Mouse (Mus musculus): ENCODE measurements around the gene Hoxd4.
A peak's percentile ranks its signal among the peaks of the same experiment; 100 is the strongest.

The Hoxd4 gene

DNA sequence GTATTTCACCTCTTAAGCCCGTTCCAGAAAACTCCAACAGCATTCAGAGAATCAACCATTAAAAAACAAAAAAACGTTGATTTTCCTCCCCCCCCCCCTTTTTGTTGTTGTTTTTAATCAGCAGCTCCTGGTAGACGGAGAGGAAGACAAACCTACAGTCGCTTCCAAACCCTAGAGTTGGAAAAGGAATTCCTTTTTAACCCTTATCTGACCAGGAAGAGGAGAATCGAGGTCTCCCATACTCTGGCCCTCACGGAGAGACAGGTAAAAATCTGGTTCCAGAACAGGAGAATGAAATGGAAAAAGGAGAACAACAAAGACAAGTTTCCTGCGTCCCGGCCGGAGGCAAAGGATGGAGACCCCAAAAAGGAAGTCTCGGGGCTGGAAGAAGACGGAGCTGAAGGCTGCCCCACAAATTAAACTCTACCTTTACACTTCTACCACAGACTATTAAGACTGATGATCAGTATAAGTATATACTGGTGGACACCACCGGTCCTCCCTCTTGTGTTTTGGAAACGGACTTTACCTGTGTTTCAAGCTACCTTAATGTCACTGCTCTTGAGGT is 5.3 kb upstream of the Hoxd4 start:
- no peak for DNase-seq (ENCODE audit: low spot score)

DNA sequence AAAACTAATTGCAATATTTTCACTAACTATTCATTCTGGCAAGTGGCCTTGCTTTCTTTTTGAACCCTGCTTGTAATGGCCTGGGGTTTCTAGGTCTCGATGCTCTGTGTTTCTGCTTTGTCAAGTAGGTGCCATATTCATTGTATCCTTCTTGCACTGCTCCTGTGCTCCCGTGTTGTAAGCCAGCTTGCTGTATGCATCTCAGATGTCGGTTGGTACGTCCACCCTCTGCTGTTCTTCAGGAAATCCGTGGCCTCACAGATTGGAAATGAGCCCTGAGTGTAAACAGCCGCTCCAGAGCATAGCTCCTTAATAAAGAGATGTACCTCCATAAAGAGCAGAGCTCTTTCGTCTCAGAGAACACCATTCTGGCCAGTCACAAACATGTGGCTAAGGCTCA is 4.1 kb upstream of the Hoxd4 start:
- DNase-seq (ENCODE audit: low spot score): no peak

DNA sequence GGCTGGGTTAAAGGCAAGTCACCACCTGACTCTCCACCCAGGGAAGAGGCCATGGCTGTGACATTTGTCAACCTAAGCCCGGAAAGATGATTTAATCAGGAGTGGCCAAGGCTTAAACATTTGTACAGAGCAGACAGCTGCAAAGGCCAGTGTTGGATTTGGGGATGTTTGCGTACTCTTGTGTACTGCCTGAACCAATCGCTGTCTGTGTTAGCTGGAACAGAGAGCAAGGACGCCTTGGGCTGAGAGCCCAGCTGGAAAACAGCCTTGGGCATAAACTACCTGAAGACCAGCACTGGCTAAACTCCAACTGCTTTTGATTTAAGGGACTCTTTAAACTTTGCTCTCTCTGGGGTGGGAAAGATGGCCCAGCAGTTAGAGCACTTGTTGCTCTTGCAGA is 3.1 kb upstream of the Hoxd4 start:
- DNase-seq (ENCODE audit: low spot score): no peak

DNA sequence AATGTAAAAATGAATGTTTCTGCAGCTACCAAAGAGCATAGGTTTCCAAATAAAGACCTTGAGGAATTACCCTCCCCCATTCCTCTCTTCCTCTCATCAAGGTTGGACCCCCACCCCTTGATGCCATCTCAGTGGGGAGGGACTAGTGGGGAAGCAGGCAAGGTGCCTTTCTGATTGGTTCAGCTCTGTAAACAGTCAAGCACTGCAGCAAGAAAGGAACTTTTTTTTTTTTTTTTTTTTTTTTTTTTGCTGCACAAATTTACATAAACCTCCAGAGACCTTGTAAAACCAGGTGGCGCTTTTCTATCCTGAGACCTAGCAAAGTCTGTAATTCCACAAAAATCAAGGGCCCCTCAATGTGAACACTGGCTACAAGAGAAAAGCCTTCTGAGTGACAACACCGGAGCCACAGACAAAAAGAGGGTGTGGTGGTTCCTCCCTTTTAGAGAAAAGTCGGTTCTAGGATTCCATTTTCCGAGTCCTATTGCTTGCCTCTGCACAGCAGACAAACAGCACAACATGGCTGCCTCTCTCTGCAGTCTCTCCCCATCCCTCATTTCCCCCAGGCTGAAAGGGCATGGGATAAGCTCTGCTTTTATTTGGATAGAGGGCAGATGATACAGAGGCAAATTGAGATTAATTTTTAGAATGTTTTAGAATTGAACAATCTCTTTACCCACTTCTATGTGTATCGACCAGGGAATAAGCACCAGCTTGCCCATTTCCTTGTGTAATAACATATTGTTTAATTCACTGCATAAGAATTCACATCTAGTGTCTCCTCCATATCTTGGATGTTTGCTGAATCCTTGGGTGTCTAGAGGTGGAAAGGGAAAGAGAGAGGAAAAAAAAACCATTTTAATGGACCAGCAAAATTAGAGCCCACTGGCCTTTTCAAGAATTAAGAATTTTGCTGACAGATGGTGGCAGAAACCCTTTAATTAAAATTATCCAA is 2.0 kb upstream of the Hoxd4 start:
- no peak for DNase-seq (ENCODE audit: low spot score)

DNA sequence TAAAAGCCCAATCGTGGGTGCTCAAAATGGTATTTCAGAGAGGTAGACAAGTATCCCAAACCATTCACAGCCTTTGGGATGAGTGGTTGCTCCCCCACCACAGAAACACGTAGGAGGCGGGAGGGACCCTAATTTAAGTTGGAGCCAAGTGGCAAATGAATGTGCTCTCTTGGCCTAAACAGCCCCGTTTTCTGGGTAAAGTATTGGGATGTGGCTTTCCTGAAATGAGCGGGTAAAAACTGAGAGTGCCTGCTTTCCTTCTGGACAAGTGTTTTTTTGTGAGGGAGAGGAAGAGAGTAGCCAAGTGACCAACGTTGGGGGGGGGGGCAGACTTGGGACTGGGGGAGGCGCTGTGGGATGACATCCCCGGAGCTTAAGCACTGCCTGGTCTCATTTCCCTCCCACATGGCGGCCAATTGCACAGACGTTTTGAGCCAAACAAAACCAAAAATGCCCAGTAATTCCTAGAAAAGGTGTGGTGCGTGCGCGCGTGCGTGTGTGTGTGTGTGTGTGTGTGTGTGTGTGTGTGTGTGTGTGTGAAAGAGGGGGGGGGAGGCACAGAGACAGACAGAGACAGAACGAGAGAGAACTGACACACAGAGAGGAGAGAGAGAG is 693 bp upstream of the Hoxd4 start:
- DNase-seq (ENCODE audit: low spot score): no peak

DNA sequence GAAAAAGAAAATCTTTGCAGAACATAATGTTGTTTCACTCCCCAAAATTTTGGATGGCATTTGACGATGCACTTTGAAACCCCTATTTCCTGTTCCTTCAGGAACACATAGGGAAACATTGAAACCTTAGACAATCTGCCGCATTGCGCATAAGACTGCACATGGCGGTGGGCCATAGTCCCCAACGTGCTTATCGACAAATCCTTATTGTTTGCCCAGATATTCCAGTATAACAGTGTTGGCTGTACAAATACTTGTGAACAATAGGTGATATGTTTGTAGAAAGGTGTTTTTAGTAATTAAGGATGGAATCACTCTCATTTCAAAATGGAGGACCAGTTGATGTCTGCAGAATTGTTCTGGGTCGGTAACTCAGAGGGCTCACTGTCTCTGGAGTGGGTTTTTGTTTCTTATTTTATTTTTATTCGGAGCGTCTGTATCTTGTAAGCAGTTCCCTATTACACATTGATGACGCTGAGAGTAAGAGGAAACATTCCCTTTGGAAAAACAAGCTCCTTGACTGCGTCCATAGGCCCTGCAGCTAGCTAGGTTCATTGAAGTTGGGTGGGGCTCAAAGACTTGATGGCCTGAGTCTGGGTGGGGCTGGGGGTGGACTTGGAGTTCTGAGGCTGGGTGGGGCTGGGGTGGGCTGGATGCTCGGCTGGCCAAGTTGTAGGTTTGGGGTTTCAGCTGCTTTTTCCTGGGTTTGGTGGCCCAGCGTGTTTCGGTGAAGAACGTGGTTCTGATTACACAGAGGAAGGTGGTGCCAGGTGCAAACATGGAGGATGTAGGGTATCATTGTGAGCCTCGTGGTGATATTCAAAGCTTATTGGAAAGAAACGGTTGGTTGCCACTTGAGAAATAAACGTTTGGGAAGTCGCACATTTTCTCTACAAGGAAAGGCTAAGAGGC is 1.8 kb downstream of the Hoxd4 start:
- DNase-seq (ENCODE audit: low spot score): no peak

DNA sequence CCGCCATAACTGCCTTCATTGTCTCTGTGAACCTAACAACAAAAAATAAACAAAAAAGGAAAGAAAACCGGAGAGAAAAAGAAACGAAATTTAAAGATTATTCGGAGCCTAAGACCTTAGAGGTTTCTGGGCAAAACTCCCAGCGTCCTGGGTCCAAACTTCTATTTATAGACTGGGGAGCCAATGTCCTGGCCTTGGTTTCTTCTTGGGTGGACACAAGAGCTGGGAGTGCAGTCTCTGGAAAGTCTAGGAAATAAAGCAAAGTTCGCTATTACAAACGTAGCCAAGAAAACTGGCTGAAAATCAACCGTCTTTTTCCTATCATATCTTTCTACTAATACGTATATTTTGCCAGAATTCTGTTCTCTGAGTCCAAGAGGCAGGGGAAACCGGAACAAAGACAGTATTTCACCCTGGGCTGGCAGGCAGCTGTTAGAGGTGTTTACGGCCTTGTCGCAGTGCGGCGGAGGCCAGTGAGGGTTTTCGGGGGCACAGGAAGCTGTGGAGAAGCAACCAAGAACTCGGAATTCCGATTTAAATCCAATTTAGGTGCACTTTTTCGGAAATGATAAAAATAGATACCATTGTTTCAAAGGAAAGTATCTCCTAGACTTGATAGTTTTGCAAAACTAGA is 2.5 kb downstream of the Hoxd4 start:
- DNase-seq (ENCODE audit: low spot score): no peak

DNA sequence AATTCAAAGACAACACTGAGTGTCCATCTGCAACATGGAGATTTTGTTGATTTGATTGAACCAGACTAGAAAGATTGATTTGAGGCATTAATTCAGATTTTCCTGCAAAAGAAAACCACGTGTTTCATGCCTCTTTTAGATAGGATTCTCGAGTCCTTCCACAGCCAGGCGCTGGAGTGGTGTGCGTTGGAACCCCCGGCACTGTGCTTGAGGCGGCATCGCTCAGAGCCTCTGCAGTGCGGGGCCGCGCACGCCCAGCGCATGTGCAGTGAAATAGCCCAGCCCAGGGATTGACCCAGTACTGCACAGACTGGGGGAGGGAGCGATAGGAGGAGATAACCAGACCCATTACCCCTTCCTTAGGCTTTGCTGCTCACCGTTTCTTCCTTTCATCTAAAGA is 3.2 kb downstream of the Hoxd4 start:
- DNase-seq (ENCODE audit: low spot score): no peak

DNA sequence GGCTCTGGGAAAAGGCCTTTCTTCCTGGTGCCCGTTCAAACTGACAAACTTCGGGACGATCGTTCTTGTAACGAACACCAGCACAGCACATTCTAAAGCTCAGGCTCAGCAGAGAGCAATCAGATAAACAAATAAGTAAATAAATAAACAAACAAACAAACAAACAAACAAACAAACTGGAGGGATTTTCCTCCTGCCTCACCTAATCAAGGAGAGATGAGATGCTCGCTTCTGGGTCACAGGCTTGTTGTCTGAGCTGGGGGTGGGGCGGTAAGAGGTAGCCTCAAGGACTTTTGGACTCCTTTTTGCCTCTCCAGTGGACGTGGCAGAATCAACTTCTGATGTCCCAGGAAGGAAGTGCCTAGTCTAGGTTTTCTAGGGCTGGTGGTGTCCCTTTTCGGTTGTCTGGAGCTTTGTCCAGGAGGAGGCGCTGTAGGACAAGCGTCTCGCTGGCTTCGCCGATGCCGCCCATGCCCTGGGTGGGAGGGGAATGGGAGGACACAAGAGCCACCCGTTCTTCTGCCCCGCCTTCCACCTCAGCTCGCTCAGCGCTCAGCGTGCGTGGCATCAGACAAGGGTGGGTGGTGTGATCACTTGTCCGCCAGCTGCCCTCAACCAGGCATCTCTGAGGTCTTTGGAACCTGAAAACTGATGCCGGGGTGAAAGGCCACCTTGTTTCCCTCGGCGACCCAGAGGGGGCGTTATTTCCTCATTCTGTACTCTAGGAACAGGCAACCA is 3.9 kb downstream of the Hoxd4 start:
- DNase-seq (ENCODE audit: low spot score): peak; percentile 74

DNA sequence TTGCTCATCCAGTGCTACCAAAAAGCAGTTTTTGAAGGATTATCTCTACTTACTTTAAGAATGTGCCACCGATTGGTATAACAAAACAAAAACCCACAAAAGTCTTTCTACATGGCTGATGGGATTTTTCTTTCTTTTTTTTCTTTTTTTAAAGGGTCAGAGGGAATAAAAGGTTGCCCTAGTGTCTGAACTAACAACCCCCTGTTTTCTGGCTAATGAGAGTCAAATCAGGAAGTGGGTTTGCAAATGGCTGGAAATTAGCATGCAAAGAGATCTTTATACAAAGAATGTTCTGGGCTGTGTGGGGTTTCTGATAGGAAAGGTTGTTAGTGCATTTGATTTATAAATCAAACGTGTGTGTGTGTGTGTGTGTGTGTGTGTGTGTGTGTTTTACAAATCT is 8.7 kb downstream of the Hoxd4 start:
- no peak for DNase-seq (ENCODE audit: low spot score)

DNA sequence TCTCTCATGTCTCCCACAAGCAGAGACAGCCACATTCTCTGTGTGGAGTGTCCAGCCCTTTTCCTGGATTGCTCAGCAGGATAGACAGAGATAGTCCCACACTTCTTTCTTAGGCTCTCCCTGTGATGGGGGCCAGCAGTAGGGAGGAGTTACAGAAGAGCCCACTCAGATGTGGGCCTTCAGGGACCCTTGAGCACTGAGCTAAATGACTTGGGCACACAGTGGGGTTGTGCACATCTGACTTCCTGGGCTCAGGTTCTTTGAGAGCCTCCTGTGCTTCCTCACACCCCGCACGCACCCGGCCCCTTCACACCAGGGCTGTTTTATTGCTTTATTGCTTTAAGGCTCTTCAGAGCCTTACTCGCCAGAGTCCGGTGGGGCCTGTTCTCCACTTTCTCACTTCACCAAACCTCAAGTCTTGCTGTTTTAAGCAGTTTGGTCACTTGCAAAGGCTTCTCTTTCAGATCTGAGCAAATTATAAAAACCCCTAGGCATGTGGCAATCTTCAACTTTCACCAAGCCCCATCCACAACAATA is 9.3 kb downstream of the Hoxd4 start:
- no peak for DNase-seq (ENCODE audit: low spot score)

DNA sequence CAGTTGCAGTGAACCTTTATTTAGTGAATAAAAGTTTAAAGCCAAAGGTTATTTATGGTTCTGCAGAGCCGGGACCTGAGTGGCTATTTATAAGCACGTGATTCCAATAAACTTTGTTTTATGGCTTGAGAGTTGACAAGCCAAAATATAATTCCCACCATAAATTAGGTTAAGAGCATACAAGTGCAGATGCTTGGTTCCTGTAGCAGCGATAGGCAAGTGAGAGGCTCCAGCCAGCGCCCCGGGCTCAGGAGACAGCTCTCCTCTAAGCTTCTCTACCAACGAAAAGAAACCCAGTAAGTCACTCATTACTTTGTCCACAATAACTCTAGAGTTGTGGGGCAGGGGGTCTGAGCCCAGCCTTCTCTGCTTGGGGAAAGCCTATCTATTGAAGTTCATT is 10.2 kb downstream of the Hoxd4 start:
- no peak for DNase-seq (ENCODE audit: low spot score)

DNA sequence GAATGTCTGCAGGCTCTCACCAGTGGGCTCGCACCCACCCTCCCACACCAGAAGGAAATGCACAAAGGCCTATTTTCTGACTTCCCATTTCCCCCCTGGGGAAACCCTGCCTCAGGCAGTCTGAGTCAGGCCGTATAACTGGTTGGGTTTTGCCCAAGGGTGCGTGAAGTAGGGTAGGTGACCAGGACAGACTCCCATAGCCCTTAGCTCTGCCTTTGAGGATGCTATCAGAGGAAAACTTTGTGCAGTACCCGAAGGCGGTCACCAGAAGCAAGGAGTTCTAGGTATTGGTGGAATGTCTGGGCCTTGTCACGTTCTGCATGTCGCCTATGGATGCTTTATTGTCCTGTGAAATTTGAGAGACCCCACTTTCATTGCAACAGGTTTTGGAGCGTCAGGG is 11.2 kb downstream of the Hoxd4 start:
- DNase-seq (ENCODE audit: low spot score): no peak

DNA sequence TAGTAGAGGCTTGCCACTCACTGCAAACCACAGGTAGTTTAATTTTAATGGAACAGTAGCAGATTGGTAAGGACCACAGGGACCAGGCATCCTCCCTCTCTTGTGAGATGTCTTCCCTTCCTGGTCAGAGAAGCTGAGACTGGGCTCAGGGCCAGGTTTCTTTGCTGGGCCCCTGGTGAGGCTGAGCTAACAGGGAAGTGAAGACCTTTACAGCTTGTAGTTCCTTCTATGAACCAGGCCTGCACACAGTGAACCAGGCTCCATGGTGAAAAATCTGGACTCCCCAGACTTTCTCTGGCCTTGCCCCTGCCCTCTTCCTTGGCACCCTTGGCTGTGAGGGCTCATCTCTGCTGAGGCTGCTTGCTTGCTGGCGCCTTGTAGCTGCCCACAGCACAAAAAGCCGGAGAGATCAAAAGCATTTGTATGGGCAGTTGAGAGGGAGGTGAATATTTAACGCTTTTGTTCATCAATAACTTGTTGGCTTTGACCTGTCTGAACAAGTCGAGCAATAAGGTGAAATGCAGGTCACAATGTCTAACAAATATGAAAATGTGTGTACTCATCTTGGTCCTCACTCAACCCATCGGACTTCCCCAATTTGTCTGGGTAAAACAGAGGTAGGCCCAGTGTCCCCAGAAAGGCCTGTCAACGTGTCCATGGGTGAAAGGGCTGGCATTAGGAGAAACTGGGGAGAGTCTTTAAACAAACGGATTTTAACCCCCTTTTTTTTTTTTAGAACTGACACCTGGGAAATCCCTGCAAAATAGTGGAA is 12.7 kb downstream of the Hoxd4 start:
- no peak for DNase-seq (ENCODE audit: low spot score)

DNA sequence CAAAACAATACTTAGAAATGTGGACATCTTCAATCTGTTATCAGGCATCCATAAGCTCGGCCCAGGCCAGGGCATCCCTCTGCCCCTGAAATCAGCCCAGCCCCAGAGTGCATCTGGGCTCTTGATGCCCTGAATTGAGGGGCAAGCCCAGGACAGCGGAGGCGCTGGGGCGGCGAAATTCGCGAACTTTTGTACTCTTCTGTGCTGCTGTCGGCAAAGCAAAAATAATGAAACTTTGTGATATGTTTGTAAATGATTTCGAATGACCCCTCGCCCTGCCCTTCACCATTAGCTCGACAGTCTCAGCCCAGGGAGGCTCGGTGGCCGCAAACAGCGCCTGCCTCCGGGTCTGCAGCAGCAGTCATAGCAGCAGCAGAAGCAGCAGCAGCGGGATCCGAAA is 13.4 kb downstream of the Hoxd4 start:
- DNase-seq (ENCODE audit: low spot score): no peak

DNA sequence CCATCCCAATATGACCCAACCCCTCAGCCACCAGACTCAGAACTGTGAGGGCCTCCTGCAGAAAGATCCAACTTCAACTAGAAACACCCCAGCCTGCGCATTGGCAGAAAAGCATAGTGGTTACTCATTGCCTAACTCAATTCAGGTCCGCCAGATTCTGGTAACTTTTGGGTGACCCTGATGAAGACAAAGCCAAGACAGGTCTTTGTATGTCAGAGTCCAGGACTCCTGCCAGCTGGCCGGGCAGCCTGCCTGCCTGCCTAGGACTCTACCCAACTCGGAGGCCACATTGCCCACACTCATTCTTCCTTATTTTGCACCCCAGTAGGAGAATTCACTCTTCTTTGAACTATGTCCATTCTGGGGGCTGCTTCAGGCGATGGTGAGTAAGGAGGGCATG is 14.8 kb downstream of the Hoxd4 start, which contains the start of gene Gm28230:
Gene Gm28230 (plus strand): TSS at position 178 of the 400 bp plus-strand sequence.
- no peak for DNase-seq (ENCODE audit: low spot score)

DNA sequence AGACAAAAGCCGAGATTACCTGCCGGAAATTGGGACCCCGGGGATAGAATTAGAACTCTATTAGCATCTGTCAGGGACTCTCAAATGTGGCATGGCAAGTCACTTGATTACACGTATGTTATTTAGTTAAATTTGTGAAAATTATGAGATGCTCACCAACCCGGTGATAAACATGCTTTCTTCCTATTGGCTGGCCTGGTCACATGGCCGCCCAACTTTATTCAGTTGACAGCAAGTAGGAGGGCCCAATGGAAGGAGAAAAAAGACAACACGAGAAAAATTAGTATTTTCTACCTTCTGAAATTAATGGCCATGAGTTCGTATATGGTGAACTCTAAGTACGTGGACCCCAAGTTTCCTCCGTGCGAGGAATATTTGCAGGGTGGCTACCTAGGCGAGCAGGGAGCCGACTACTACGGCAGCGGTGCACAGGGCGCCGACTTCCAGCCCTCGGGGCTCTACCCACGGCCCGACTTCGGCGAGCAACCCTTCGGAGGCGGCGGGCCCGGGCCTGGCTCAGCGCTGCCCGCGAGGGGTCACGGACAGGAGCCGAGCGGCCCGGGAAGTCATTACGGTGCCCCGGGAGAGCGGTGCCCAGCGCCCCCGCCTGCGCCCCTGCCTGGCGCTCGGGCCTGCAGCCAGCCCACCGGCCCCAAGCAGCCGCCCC is 15.4 kb downstream of the Hoxd4 start:
- no peak for DNase-seq (ENCODE audit: low spot score)

DNA sequence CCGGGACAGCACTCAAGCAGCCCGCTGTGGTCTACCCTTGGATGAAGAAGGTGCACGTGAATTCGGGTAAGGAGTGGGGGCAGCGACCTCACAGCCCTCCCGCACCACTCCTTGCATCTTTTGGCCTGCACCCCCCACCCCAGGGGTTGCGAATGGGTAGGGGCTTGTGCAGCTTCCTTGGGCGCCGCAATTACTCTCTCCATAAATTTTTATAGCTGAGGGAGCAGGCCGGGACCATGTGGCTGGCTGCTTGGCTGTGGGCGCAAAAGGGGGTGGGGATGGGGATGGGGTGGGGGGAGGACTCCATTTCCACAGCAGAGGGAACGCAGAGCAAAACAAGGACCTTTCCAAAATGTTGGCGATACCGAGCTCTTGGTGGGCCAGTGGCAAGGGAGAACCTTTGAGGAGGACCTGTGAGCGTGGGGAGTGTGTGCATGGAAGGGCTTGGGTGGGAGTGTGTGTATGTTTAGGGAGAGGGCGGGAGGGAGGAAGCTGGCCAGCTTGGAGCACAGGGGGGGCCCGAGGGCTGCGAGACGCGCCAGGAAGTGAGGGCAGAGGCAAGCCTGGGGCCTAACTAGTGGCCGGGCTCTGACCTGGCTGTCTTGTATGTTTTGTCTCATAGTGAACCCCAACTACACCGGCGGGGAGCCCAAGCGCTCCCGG is 16.0 kb downstream of the Hoxd4 start:
- no peak for DNase-seq (ENCODE audit: low spot score)

DNA sequence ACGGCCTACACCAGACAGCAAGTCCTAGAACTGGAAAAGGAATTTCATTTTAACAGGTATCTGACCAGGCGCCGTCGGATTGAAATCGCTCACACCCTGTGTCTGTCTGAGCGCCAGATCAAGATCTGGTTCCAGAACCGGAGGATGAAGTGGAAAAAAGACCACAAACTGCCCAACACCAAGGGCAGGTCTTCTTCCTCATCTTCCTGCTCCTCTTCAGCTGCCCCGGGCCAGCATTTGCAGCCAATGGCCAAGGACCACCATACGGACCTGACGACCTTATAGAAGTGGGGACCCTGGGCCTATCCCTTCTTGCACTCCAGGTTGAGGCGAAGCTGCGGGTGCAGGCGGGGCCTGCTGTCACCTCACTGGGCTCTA is 16.6 kb downstream of the Hoxd4 start:
- DNase-seq (ENCODE audit: low spot score): no peak
